Mouse (Mus musculus) myocyte (in vitro differentiated cells): ENCODE results near the gene Tent4b.

ENCODE experiments used
- E2F4 ChIP-seq: IDR thresholded peaks from one replicate; pipeline ENCODE4 v1.6.1; 2011; ENCODE audit warnings: mild to moderate bottlenecking, control low read depth, moderate library complexity; ENCODE audit not compliant: insufficient read depth
- MAX ChIP-seq: IDR thresholded peaks from one replicate; pipeline ENCODE4 v1.6.1; 2011; ENCODE audit warnings: low read depth, mild to moderate bottlenecking, control low read depth
- POLR2A ChIP-seq: IDR thresholded peaks from one replicate; pipeline ENCODE4 v1.6.1; 2011; ENCODE audit warnings: low read depth, mild to moderate bottlenecking, control low read depth, moderate library complexity; ENCODE audit not compliant: insufficient read length
- TCF12 ChIP-seq: IDR thresholded peaks from one replicate; pipeline ENCODE4 v1.6.1; 2011; ENCODE audit warnings: mild to moderate bottlenecking, control low read depth; ENCODE audit not compliant: poor library complexity, insufficient read depth, severe bottlenecking
- TCF3 ChIP-seq: IDR thresholded peaks from one replicate; pipeline ENCODE4 v1.6.1; 2011; ENCODE audit warnings: low read depth, control low read depth; ENCODE audit not compliant: insufficient read length
- USF1 ChIP-seq: IDR thresholded peaks from one replicate; pipeline ENCODE4 v1.6.1; 2011; ENCODE audit warnings: low read depth, mild to moderate bottlenecking, control low read depth, moderate library complexity

DNA sequence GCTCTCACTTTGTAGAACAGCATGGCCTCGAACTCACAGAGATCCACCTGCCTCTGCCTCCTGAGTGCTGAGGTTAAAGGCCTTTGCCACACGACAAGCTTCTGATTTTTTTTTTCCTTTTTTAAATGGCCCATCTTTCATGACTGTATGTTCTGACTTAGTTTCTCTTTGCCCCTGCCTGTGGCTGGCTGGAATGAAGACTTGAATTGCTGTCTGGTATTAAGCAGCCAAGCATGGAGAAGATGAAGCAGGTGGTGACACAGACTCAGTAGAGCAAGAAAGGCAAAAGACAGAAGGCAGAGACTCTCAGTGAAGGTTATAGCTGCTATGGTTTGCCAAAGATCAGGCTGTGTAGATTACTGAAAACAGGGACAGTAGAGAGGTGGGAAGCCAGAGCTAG lies 15.9 kb upstream of the Tent4b start:
- TF ChIP-seq POLR2A (no peak), TCF12 (no peak), USF1 (no peak), MAX (no peak), TCF3 (no peak), E2F4 (no peak)
